Comparison of ENCODE assay signal across 14 mouse cellular contexts in genomic region chr9:108272691-108273090, GRCm38 (mm10). TPM values are rescaled to one million over a fixed set of nuclear protein-coding genes. Genes with fewer than 3 reads are reported as not detected.
DNase-seq lines count a peak whose midpoint lies in the region; ATAC-seq and TF ChIP-seq lines count a peak whose summit lies in the region.
"Had no signal": no experiment of that assay in that cellular context is flagged by ENCODE, and none has a peak within 500 bp of the region (broad histone marks: within the 10 kb centered on the region; RNA-seq: fewer than 3 reads in every experiment).

No protein-coding gene starts in this region.

- intact Hi-C loops in heart, postnatal 10 days (cut with DNase I) = no loop called here

- H3K4me2 ChIP-seq in heart, embryonic 13.5 days = no peak overlapping the region
- H3K4me2 ChIP-seq in lung, embryonic 16.5 days (ENCODE audit: low read depth, low read length) = no peak overlapping the region
- no peak overlapping the region for H3K4me2 ChIP-seq in limb, embryonic 12.5 days
- H3K4me2 ChIP-seq: midbrain, embryonic 15.5 days had no signal

- no peak overlapping the region for H3K4me3 ChIP-seq in heart, embryonic 13.5 days
- H3K4me3 ChIP-seq in lung, embryonic 16.5 days (ENCODE audit: low read length) = no peak overlapping the region
- H3K4me3 ChIP-seq in limb, embryonic 12.5 days (replicated peaks) = no peak overlapping the region
- H3K4me3 ChIP-seq in layer of hippocampus, adult 2 months = no peak overlapping the region
- H3K4me3 ChIP-seq: midbrain, embryonic 15.5 days had no signal

- DNase-seq in heart, postnatal 10 days = no peak
- no peak for DNase-seq in lung, postnatal 4 days
- peak; percentile 13 for DNase-seq in yolk sac, embryonic 10.5 days (ENCODE audit: low spot score)
- DNase-seq in layer of hippocampus, adult 2 months (ENCODE audit: low spot score in 2 of 2) = no peak
- DNase-seq: layer of hippocampus, adult 9-11 months; thymus, adult 18-20 months had no signal

- H3K4me1 ChIP-seq in heart, embryonic 13.5 days = peaks cover 43% of the 10 kb centered on the region
- H3K4me1 ChIP-seq in lung, embryonic 16.5 days (replicated peaks; ENCODE audit: control insufficient read depth, insufficient read depth, low read length) = peaks cover 27% of the 10 kb centered on the region
- H3K4me1 ChIP-seq in limb, embryonic 12.5 days (replicated peaks) = peaks cover 16% of the 10 kb centered on the region
- H3K4me1 ChIP-seq: midbrain, embryonic 15.5 days had no signal

- no peak for TF ChIP-seq CTCF in layer of hippocampus, adult 2 months (conservative IDR thresholded peaks at IDR 0.05)

- 55% methylated on average over 5 of the region's 5 CpGs for WGBS in heart, embryonic 13.5 days
- 44% methylated on average over 5 of the region's 5 CpGs for WGBS in lung, embryonic 16.5 days
- 56% methylated on average over 5 of the region's 5 CpGs for WGBS in limb, embryonic 12.5 days

- H3K27ac ChIP-seq in heart, embryonic 13.5 days (replicated peaks) = peak overlapping the region; percentile 1; the same call in 1 of the 2 replicates
- peak overlapping the region; percentile 70 for H3K27ac ChIP-seq in lung, embryonic 16.5 days (ENCODE audit: low read length)
- H3K27ac ChIP-seq in limb, embryonic 12.5 days = 0 out of 2 replicates have a peak overlapping the region, but pooled peaks have one; percentile 50
- H3K27ac ChIP-seq in layer of hippocampus, adult 2 months = no peak overlapping the region
- H3K27ac ChIP-seq: liver, embryonic 14.5 days; midbrain, embryonic 15.5 days had no signal

- no peaks in the 10 kb centered on the region for H3K9me3 ChIP-seq in heart, embryonic 13.5 days
- no peaks in the 10 kb centered on the region for H3K9me3 ChIP-seq in lung, embryonic 16.5 days (ENCODE audit: control insufficient read depth, low read length)
- H3K9me3 ChIP-seq in limb, embryonic 12.5 days = no peaks in the 10 kb centered on the region
- H3K9me3 ChIP-seq: midbrain, embryonic 15.5 days had no signal

- H3K27me3 ChIP-seq in heart, embryonic 13.5 days (replicated peaks) = no peaks in the 10 kb centered on the region
- H3K27me3 ChIP-seq in lung, embryonic 16.5 days (ENCODE audit: control insufficient read depth, insufficient read depth, low read depth, low read length) = no peaks in the 10 kb centered on the region
- no peaks in the 10 kb centered on the region for H3K27me3 ChIP-seq in limb, embryonic 12.5 days
- H3K27me3 ChIP-seq: midbrain, embryonic 15.5 days had no signal

- no peaks in the 10 kb centered on the region for H3K36me3 ChIP-seq in heart, embryonic 13.5 days
- H3K36me3 ChIP-seq in lung, embryonic 16.5 days (ENCODE audit: control insufficient read depth, insufficient read depth, low read length) = no peaks in the 10 kb centered on the region
- H3K36me3 ChIP-seq in limb, embryonic 12.5 days = no peaks in the 10 kb centered on the region
- H3K36me3 ChIP-seq: midbrain, embryonic 15.5 days had no signal

- peak overlapping the region; percentile 26; the same call in 1 of the 2 replicates for H3K9ac ChIP-seq in heart, embryonic 13.5 days
- no peak overlapping the region for H3K9ac ChIP-seq in lung, embryonic 16.5 days (ENCODE audit: low read length)
- no peak overlapping the region for H3K9ac ChIP-seq in limb, embryonic 12.5 days (replicated peaks)
- H3K9ac ChIP-seq: liver, embryonic 14.5 days; midbrain, embryonic 15.5 days had no signal

- ATAC-seq in heart, embryonic 13.5 days (ENCODE audit: extremely low read depth, insufficient number of reproducible peaks, low FRiP score, low TSS enrichment) = no peak
- 0 out of 2 replicates have a peak, but pooled peaks have one; percentile 9 for ATAC-seq in lung, embryonic 16.5 days (ENCODE audit: low read depth)
- no peak for ATAC-seq in limb, embryonic 12.5 days (ENCODE audit: insufficient number of reproducible peaks, insufficient read depth, low FRiP score, low TSS enrichment, low read depth)
- no peak for ATAC-seq in megakaryocyte progenitor cell, adult 5-6 weeks (replicated peaks; ENCODE audit: poor library complexity)
- ATAC-seq: hindbrain, embryonic 16.5 days; midbrain, embryonic 15.5 days had no signal

RNA-seq across cellular contexts. Expression of gene Dag1, which starts 8.9 kb away (rescaled TPM):
- 136 and 138 TPM in 2 replicates for polyA plus RNA-seq in heart, embryonic 13.5 days (2015; fragmentation: Nextera tagmentation; extraction: Ambion mirVana)
- 100 to 1,000 TPM; 369 to 394 TPM for total RNA-seq in heart, postnatal 10 days (2021)
- polyA plus RNA-seq in lung, embryonic 16.5 days (2015; fragmentation: Nextera tagmentation; extraction: Ambion mirVana) = 124 and 141 TPM in 2 replicates
- 45.7 and 53.3 TPM in 2 replicates for polyA plus RNA-seq in limb, embryonic 12.5 days (2016; fragmentation: Nextera tagmentation; extraction: Ambion mirVana)
- total RNA-seq in megakaryocyte progenitor cell, adult 5-6 weeks (2015) = 16.1 and 16.5 TPM in 2 replicates
- 3.8 and 4.7 TPM in 2 replicates for total RNA-seq in megakaryocyte progenitor cell, adult 5-6 weeks (2017)
- total RNA-seq in layer of hippocampus, adult 2 months (2021) = 10 to 100 TPM; 74.4 to 76.5 TPM

RNA-seq across cellular contexts. Expression of gene Nicn1, which starts 17.5 kb away (rescaled TPM):
- polyA plus RNA-seq in heart, embryonic 13.5 days (2015; fragmentation: Nextera tagmentation; extraction: Ambion mirVana) = 23.6 and 24.3 TPM in 2 replicates
- 10 to 100 TPM; 20.5 to 21.8 TPM for total RNA-seq in heart, postnatal 10 days (2021)
- 36.8 and 41.6 TPM in 2 replicates for polyA plus RNA-seq in lung, embryonic 16.5 days (2015; fragmentation: Nextera tagmentation; extraction: Ambion mirVana)
- polyA plus RNA-seq in limb, embryonic 12.5 days (2016; fragmentation: Nextera tagmentation; extraction: Ambion mirVana) = 45.0 and 46.4 TPM in 2 replicates
- 9.0 and 10.5 TPM in 2 replicates for total RNA-seq in megakaryocyte progenitor cell, adult 5-6 weeks (2015)
- total RNA-seq in megakaryocyte progenitor cell, adult 5-6 weeks (2017) = 3.2 and 4.7 TPM in 2 replicates
- 100 to 1,000 TPM; 109 to 114 TPM for total RNA-seq in layer of hippocampus, adult 2 months (2021)

RNA-seq across cellular contexts. Expression of gene Amt, which starts 24.0 kb away (rescaled TPM):
- polyA plus RNA-seq in heart, embryonic 13.5 days (2015; fragmentation: Nextera tagmentation; extraction: Ambion mirVana) = 10.9 and 12.9 TPM in 2 replicates
- 1 to 10 TPM; 5.2 to 6.9 TPM for total RNA-seq in heart, postnatal 10 days (2021)
- polyA plus RNA-seq in lung, embryonic 16.5 days (2015; fragmentation: Nextera tagmentation; extraction: Ambion mirVana) = 19.1 and 21.9 TPM in 2 replicates
- polyA plus RNA-seq in limb, embryonic 12.5 days (2016; fragmentation: Nextera tagmentation; extraction: Ambion mirVana) = 13.3 and 17.0 TPM in 2 replicates
- total RNA-seq in megakaryocyte progenitor cell, adult 5-6 weeks (2015) = 0.37 and 0.85 TPM in 2 replicates
- 1.1 and 1.2 TPM in 2 replicates for total RNA-seq in megakaryocyte progenitor cell, adult 5-6 weeks (2017)
- 10 to 100 TPM; 32.9 to 34.4 TPM for total RNA-seq in layer of hippocampus, adult 2 months (2021)
- total RNA-seq: common myeloid progenitor, adult 5-6 weeks had no signal

RNA-seq across cellular contexts. Expression of gene Rhoa, which starts 33.2 kb away (rescaled TPM):
- 332 and 341 TPM in 2 replicates for polyA plus RNA-seq in heart, embryonic 13.5 days (2015; fragmentation: Nextera tagmentation; extraction: Ambion mirVana)
- total RNA-seq in heart, postnatal 10 days (2021) = 100 to 1,000 TPM; 328 to 329 TPM
- polyA plus RNA-seq in lung, embryonic 16.5 days (2015; fragmentation: Nextera tagmentation; extraction: Ambion mirVana) = 531 and 556 TPM in 2 replicates
- 324 and 387 TPM in 2 replicates for polyA plus RNA-seq in limb, embryonic 12.5 days (2016; fragmentation: Nextera tagmentation; extraction: Ambion mirVana)
- total RNA-seq in megakaryocyte progenitor cell, adult 5-6 weeks (2015) = 261 and 298 TPM in 2 replicates
- 265 and 283 TPM in 2 replicates for total RNA-seq in megakaryocyte progenitor cell, adult 5-6 weeks (2017)
- total RNA-seq in layer of hippocampus, adult 2 months (2021) = 100 to 1,000 TPM; 155 to 163 TPM

RNA-seq across cellular contexts. Expression of gene Tcta, which starts 33.3 kb away (rescaled TPM):
- 31.2 and 32.6 TPM in 2 replicates for polyA plus RNA-seq in heart, embryonic 13.5 days (2015; fragmentation: Nextera tagmentation; extraction: Ambion mirVana)
- total RNA-seq in heart, postnatal 10 days (2021) = 10 to 100 TPM; 24.4 to 30.0 TPM
- polyA plus RNA-seq in lung, embryonic 16.5 days (2015; fragmentation: Nextera tagmentation; extraction: Ambion mirVana) = 38.0 and 41.8 TPM in 2 replicates
- 21.2 and 22.6 TPM in 2 replicates for polyA plus RNA-seq in limb, embryonic 12.5 days (2016; fragmentation: Nextera tagmentation; extraction: Ambion mirVana)
- total RNA-seq in megakaryocyte progenitor cell, adult 5-6 weeks (2015) = 12.8 and 13.2 TPM in 2 replicates
- 4.1 and 8.7 TPM in 2 replicates for total RNA-seq in megakaryocyte progenitor cell, adult 5-6 weeks (2017)
- total RNA-seq in layer of hippocampus, adult 2 months (2021) = 10 to 100 TPM; 35.4 to 36.0 TPM

Comparison
In these comparisons a context has a peak if more than half of its experiments do, and no peak if none do; other contexts are left out.
1. RNA of gene Dag1, which starts 8.9 kb away (total RNA-seq): 369 to 394 TPM in heart, postnatal 10 days; 74.4 to 76.5 TPM in layer of hippocampus, adult 2 months and 3.8 to 16.5 TPM in megakaryocyte progenitor cell, adult 5-6 weeks; every median in the first group is over 4 times any median in the second.
2. RNA of gene Nicn1, which starts 17.5 kb away (total RNA-seq): 109 to 114 TPM in layer of hippocampus, adult 2 months; 20.5 to 21.8 TPM in heart, postnatal 10 days and 3.2 to 10.5 TPM in megakaryocyte progenitor cell, adult 5-6 weeks; every median in the first group is over 4 times any median in the second.
3. RNA of gene Amt, which starts 24.0 kb away (total RNA-seq): 32.9 to 34.4 TPM in layer of hippocampus, adult 2 months; 5.2 to 6.9 TPM in heart, postnatal 10 days and 0.37 to 1.2 TPM in megakaryocyte progenitor cell, adult 5-6 weeks; every median in the first group is over 4 times any median in the second.